Mouse (Mus musculus) neural tube, embryonic 12.5 days (tissue): Measurements from ENCODE around the gene Clec3b. TPM values are rescaled to one million over a fixed set of nuclear protein-coding genes. Genes with fewer than 3 reads are reported as not detected.

Experiments
- ATAC-seq: fragments of 200-750 bp; cut with Nextera tagmentation; 2 replicates; pipeline ENCODE4 v1.8.0; 2017; ENCODE audit warnings: low read depth, mild to moderate bottlenecking, moderate TSS enrichment, moderate library complexity; ENCODE audit not compliant: low FRiP score
- H3K27ac ChIP-seq: fragments of 300-500 bp; sonication (generic); 2 replicates; pipeline ENCODE4 v1.5.1; 2016
- H3K27me3 ChIP-seq: fragments of 300-500 bp; sonication (generic); replicated peaks from 2 replicates; pipeline ENCODE4 v1.6.1; 2016; ENCODE audit warnings: mild to moderate bottlenecking
- H3K36me3 ChIP-seq: fragments of 300-500 bp; sonication (generic); 2 replicates; pipeline ENCODE4 v1.6.1; 2016; ENCODE audit warnings: mild to moderate bottlenecking
- H3K4me1 ChIP-seq: fragments of 300-500 bp; sonication (generic); 2 replicates; pipeline ENCODE4 v1.6.1; 2016
- H3K4me2 ChIP-seq: fragments of 300-500 bp; sonication (generic); replicated peaks from 2 replicates; pipeline ENCODE4 v1.6.1; 2016; ENCODE audit warnings: mild to moderate bottlenecking
- H3K4me3 ChIP-seq: fragments of 300-500 bp; sonication (generic); 2 replicates; pipeline ENCODE4 v1.5.1; 2016
- H3K9ac ChIP-seq: fragments of 300-500 bp; sonication (generic); 2 replicates; pipeline ENCODE4 v1.6.1; 2016; ENCODE audit warnings: mild to moderate bottlenecking
- H3K9me3 ChIP-seq: fragments of 300-500 bp; sonication (generic); 2 replicates; pipeline ENCODE4 v1.6.1; 2016; ENCODE audit warnings: mild to moderate bottlenecking
- WGBS: fragments of 180-500 bp; shearing (Covaris S2); methylation state at CpG from one replicate; pipeline ENCODE4 v1.1.7; 2016; 5-methylcytosine and 5-hydroxymethylcytosine counted together
- polyA plus RNA-seq: library from polyadenylated mRNA; unstranded; fragments of >200 nt; fragmentation: Nextera tagmentation; extraction: Ambion mirVana; gene quantifications from 2 replicates; pipeline ENCODE4 v1.2.1, GENCODE M21; 2016

The Clec3b gene
- polyA plus RNA-seq, 1 experiment from 2014 or later: not detected

- Histone ChIP-seq H3K4me2 (no peak overlapping the region), H3K4me1 (no peaks in the 10 kb centered on the region), H3K27ac (no peak overlapping the region), H3K27me3 (no peaks in the 10 kb centered on the region), H3K9me3 (no peaks in the 10 kb centered on the region), H3K4me3 (no peak overlapping the region), H3K36me3 (peaks cover 58% of the 10 kb centered on the region), H3K9ac (no peak overlapping the region)
- 90% methylated on average over 2 of the region's 2 CpGs for WGBS
- ATAC-seq: no peak
Measured at GRCm38 (mm10) chr9:123124413-123124981, 26.2 kb upstream of the Clec3b start.

DNA sequence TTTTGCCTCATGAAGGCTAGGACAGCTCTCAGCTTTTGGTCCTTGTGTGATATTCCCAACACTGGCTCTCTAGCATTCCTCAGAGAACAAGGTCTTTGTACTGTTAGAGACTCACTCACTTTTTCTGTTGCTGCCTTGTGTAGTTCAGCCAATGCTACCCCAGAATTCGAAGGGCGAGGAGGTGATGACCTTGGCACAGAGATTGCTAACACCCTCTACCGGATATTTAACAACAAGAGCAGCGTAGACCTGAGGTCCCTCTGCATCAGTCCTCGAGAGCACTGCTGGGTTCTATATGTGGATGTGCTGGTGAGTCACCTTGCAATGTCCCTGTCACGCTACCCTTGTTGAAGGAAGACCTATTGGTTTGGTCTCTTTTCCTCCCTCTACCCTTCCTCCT lies 23.1 kb upstream of the Clec3b start:
- no peaks in the 10 kb centered on the region for H3K27me3 ChIP-seq
- peaks cover 59% of the 10 kb centered on the region for H3K36me3 ChIP-seq
- 96% methylated on average over 6 of the region's 6 CpGs for WGBS

GRCm38 (mm10) chr9:123132994-123133393 lies 17.8 kb upstream of the Clec3b start:
- 89% methylated on average over 3 of the region's 3 CpGs for WGBS
- Histone ChIP-seq H3K36me3 (peaks cover 91% of the 10 kb centered on the region), H3K27ac (no peak overlapping the region), H3K27me3 (no peaks in the 10 kb centered on the region), H3K4me1 (no peaks in the 10 kb centered on the region), H3K9ac (no peak overlapping the region), H3K4me3 (no peak overlapping the region), H3K9me3 (no peaks in the 10 kb centered on the region), H3K4me2 (no peak overlapping the region)
- no peak for ATAC-seq

More for the DNA sequence above, 23.1 kb upstream of the Clec3b start:
- no peak overlapping the region for H3K9ac ChIP-seq
- no peak overlapping the region for H3K27ac ChIP-seq
- no peaks in the 10 kb centered on the region for H3K9me3 ChIP-seq
- H3K4me1 ChIP-seq: no peaks in the 10 kb centered on the region
- H3K4me2 ChIP-seq: no peak overlapping the region
- no peak overlapping the region for H3K4me3 ChIP-seq
- no peak for ATAC-seq

DNA sequence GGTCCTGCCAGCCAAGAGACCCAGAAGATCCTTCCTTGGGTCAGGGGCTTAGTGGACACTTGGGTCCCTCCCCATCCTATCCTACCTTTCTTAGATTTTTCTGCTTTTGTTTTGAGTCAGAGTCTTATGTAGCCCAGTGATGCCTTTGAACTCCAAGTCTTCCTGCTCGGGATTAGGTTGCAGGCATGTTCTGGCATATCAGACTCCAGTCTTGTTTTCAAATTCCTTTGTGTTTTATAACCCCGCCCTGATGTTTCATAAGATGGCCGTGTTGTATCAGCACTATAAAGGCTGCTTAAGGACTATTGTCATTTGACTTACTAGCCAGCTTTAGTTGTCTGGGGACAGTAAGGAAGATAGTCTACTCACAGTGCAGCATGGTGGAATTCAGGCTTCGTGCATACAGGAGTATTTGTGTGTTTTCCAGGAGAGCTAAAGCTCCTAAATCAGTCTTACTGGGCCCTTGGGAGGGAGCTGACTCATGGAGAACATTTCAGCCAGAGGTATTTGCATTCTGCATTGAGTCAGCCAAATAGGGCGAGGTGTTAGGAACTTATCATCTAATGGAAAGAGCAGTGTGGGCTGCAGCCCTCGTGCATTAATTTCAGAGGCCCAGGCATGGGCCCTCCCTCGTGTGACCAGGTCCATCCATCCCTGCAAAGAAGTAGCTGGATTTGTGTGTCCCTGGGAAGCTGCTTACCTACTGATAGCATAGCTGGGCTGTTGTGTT lies 13.6 kb upstream of the Clec3b start:
- Histone ChIP-seq H3K27me3 (no peaks in the 10 kb centered on the region), H3K36me3 (peaks cover 75% of the 10 kb centered on the region), H3K4me2 (no peak overlapping the region), H3K9me3 (no peaks in the 10 kb centered on the region), H3K4me1 (0 out of 2 replicates have a peak, but pooled peaks cover 4% of the 10 kb centered on the region), H3K4me3 (no peak overlapping the region), H3K27ac (no peak overlapping the region), H3K9ac (no peak overlapping the region)
- no peak for ATAC-seq
- 86% methylated on average over 7 of the region's 7 CpGs for WGBS

GRCm38 (mm10) chr9:123138891-123139474 lies 11.8 kb upstream of the Clec3b start:
- no peak overlapping the region for H3K4me3 ChIP-seq
- no peak overlapping the region for H3K27ac ChIP-seq
- peaks cover 63% of the 10 kb centered on the region for H3K36me3 ChIP-seq
- no peaks in the 10 kb centered on the region for H3K27me3 ChIP-seq
- H3K4me1 ChIP-seq: 0 out of 2 replicates have a peak, but pooled peaks cover 4% of the 10 kb centered on the region
- ATAC-seq: peak; percentile 61; the same call in 1 of the 2 replicates
- H3K4me2 ChIP-seq: no peak overlapping the region
- 66% methylated on average over 5 of the region's 5 CpGs for WGBS
- no peak overlapping the region for H3K9ac ChIP-seq
- H3K9me3 ChIP-seq: peaks cover 7% of the 10 kb centered on the region; the same call in 1 of the 2 replicates

- Histone ChIP-seq H3K4me2 (no peak overlapping the region), H3K4me3 (no peak overlapping the region), H3K27ac (no peak overlapping the region), H3K4me1 (0 out of 2 replicates have a peak, but pooled peaks cover 4% of the 10 kb centered on the region), H3K27me3 (no peaks in the 10 kb centered on the region), H3K36me3 (peaks cover 57% of the 10 kb centered on the region), H3K9ac (no peak overlapping the region), H3K9me3 (peaks cover 11% of the 10 kb centered on the region; the same call in 1 of the 2 replicates)
- 82% methylated on average over 4 of the region's 4 CpGs for WGBS
- no peak for ATAC-seq
Measured at GRCm38 (mm10) chr9:123139887-123140614, 10.7 kb upstream of the Clec3b start.

- H3K9ac ChIP-seq: no peak overlapping the region
- no peak overlapping the region for H3K4me3 ChIP-seq
- no peaks in the 10 kb centered on the region for H3K27me3 ChIP-seq
- no peak for ATAC-seq
- H3K4me2 ChIP-seq: no peak overlapping the region
- peaks cover 12% of the 10 kb centered on the region; the same call in 1 of the 2 replicates for H3K9me3 ChIP-seq
- no peaks in the 10 kb centered on the region for H3K4me1 ChIP-seq
- WGBS: 82% methylated on average over 5 of the region's 5 CpGs
- no peak overlapping the region for H3K27ac ChIP-seq
- peaks cover 10% of the 10 kb centered on the region; the same call in 1 of the 2 replicates for H3K36me3 ChIP-seq
Measured at GRCm38 (mm10) chr9:123148430-123148829, 2.3 kb upstream of the Clec3b start.

DNA sequence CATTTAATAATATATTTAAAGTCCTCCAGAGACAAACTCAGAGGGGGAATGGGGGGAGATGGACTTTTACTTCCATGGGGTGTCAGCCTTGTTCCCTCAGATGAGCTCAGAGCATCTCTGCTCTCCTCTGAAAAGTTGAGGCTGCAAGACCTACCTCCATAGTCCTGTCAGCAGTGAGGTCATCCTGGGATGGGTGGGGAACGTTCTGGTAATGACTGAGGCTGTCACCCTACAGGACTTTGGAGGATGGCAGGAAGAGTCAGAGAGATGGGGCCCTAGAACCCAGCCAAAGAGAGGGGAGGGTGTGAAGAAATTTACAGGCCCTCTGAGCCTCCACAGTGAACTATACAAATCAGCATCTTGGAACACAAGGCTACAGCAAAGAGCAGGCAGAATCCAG lies 815 bp downstream of the Clec3b start:
- WGBS: 48% methylated on average over 1 of the region's 1 CpGs
- Histone ChIP-seq H3K36me3 (no peaks in the 10 kb centered on the region), H3K9ac (no peak overlapping the region), H3K27me3 (no peaks in the 10 kb centered on the region), H3K27ac (no peak overlapping the region), H3K4me3 (no peak overlapping the region), H3K4me2 (no peak overlapping the region), H3K9me3 (no peaks in the 10 kb centered on the region), H3K4me1 (no peaks in the 10 kb centered on the region)
- no peak for ATAC-seq

- 89% methylated on average over 3 of the region's 3 CpGs for WGBS
- Histone ChIP-seq H3K9ac (no peak overlapping the region), H3K36me3 (no peaks in the 10 kb centered on the region), H3K4me2 (no peak overlapping the region), H3K4me3 (no peak overlapping the region), H3K9me3 (no peaks in the 10 kb centered on the region), H3K27me3 (no peaks in the 10 kb centered on the region; the same call in 1 of the 2 replicates), H3K4me1 (no peaks in the 10 kb centered on the region), H3K27ac (no peak overlapping the region)
- ATAC-seq: no peak
Measured at GRCm38 (mm10) chr9:123152026-123152425, 1.3 kb downstream of the Clec3b start.

DNA sequence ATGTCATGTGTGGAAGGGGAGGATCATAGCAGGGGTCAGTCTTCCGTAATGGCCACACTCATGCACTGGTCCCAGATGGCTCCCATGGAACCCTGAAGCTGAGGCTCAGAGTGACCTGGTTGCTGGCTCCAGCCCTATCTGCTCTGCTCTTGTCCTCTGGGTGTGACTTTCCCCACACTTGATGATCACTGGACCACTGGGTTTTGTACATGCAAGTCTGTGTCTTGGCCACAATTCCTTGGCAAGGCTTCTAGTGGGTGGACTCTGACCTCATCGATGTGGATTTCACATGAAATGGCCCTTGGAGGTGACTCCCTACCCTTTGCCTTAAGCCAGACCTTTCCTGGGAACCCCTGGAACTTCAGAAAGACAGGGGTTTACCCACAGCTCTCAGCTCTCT lies 2.4 kb downstream of the Clec3b start:
- 95% methylated on average over 2 of the region's 2 CpGs for WGBS
- Histone ChIP-seq H3K9me3 (no peaks in the 10 kb centered on the region), H3K4me1 (no peaks in the 10 kb centered on the region), H3K27ac (no peak overlapping the region), H3K4me3 (no peak overlapping the region), H3K4me2 (no peak overlapping the region), H3K27me3 (no peaks in the 10 kb centered on the region; the same call in 1 of the 2 replicates), H3K9ac (no peak overlapping the region), H3K36me3 (no peaks in the 10 kb centered on the region)
- no peak for ATAC-seq

DNA sequence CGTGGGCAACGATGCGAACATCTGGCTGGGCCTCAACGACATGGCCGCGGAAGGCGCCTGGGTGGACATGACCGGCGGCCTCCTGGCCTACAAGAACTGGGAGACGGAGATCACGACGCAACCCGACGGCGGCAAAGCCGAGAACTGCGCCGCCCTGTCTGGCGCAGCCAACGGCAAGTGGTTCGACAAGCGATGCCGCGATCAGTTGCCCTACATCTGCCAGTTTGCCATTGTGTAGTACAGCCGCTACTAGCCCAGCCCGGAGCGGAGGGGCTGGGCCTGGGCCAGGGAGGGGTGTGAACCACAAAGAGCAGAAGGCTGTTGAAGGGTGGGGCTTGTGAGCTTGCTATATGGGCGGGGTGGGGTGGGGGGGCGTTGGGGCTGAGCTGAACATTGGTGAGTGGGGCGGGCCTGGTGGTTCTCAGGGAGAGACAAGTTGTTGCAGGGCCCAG lies 6.2 kb downstream of the Clec3b start:
- H3K4me2 ChIP-seq: peak overlapping the region; percentile 44
- 21% methylated on average over 30 of the region's 30 CpGs for WGBS
- no peaks in the 10 kb centered on the region for H3K9me3 ChIP-seq
- H3K4me3 ChIP-seq: no peak overlapping the region
- no peaks in the 10 kb centered on the region; the same call in 1 of the 2 replicates for H3K27me3 ChIP-seq
- H3K4me1 ChIP-seq: no peaks in the 10 kb centered on the region
- peak; percentile 37; the same call in 1 of the 2 replicates for ATAC-seq
- H3K9ac ChIP-seq: no peak overlapping the region
- H3K36me3 ChIP-seq: no peaks in the 10 kb centered on the region
- no peak overlapping the region for H3K27ac ChIP-seq

- H3K9me3 ChIP-seq: no peaks in the 10 kb centered on the region
- no peak overlapping the region for H3K4me2 ChIP-seq
- H3K27me3 ChIP-seq: no peaks in the 10 kb centered on the region; the same call in 1 of the 2 replicates
- no peak for ATAC-seq
- no peaks in the 10 kb centered on the region for H3K36me3 ChIP-seq
- no peaks in the 10 kb centered on the region for H3K4me1 ChIP-seq
- no peak overlapping the region for H3K4me3 ChIP-seq
- no peak overlapping the region for H3K27ac ChIP-seq
- no peak overlapping the region for H3K9ac ChIP-seq
Measured at GRCm38 (mm10) chr9:123157699-123158098, 7.0 kb downstream of the Clec3b start.
